Mouse (Mus musculus): ENCODE results near the gene Tanc1. TPM values are rescaled to one million over a fixed set of nuclear protein-coding genes. Genes with fewer than 3 reads are reported as not detected.

The Tanc1 gene
- polyA plus RNA-seq, 1 experiment from 2014 or later: 8.5 TPM

DNA sequence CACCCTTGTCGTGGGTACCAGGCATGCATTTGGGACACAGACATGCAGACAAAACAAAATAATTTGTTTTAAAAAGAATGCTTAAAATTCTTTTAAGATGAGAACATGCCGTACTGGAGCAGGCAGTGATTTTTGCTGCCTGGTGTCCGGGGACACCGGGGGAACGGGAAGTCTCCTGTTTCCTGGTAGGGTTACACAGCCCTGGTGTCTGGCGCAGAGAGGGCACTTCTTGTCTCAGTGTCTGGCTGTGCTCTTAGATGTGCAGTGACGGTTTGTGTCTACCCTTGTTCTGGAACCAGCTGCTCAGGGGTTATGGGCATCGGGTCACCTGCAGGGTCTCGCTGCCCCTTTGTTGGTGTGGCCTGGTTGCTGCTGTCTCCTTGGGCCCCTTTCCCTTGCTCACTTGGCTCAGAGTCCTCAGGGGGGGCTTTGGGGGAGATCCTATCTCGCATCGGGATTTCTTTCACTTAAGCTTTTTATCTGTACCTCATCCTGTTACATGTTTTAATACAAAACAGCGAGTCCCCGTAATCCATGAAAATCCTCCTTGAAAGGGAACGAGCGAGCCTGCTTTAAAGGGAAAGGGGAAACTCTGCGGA lies 187.2 kb downstream of the Tanc1 start:
- no peak for TF ChIP-seq CTCF (IDR thresholded peaks at IDR 0.05; ENCODE audit: low read depth)
- Histone ChIP-seq H3K4me3 (ENCODE audit: low read depth, low read length) (no peak overlapping the region), H3K4me1 (replicated peaks; ENCODE audit: control insufficient read depth, insufficient read depth, low read length) (no peaks in the 10 kb centered on the region), H3K27ac (ENCODE audit: low read depth, low read length) (no peak overlapping the region), H3K36me3 (ENCODE audit: control insufficient read depth, insufficient read depth) (peaks cover 73% of the 10 kb centered on the region), H3K27me3 (replicated peaks; ENCODE audit: control insufficient read depth, insufficient read depth, low read length) (no peaks in the 10 kb centered on the region), H3K9ac (ENCODE audit: low read depth, low read length) (no peak overlapping the region), H3K9me3 (ENCODE audit: control insufficient read depth) (no peaks in the 10 kb centered on the region), H3K4me2 (replicated peaks; ENCODE audit: low read depth) (no peak overlapping the region)
- no peak for ATAC-seq
- 84% methylated on average over 16 of the region's 16 CpGs for whole genome bisulfite sequencing

DNA sequence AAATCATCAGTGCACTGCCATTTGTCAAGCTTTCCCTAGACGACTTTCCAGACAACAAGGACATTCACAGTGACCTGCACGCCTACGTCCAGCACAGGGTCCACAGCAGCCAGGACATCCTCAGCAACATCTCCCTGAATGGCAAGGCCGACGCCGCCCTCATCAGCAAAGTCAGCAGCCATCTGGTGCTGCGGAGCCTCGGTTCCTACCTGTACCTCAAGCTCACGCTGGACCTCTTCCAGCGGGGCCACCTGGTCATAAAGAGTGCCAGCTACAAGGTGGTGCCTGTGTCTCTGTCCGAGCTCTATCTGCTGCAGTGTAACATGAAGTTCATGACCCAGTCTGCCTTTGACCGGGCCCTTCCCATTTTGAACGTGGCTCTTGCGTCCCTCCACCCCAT lies 187.7 kb downstream of the Tanc1 start:
- Histone ChIP-seq H3K27ac (ENCODE audit: low read depth, low read length) (no peak overlapping the region), H3K9ac (ENCODE audit: low read depth, low read length) (no peak overlapping the region), H3K36me3 (ENCODE audit: control insufficient read depth, insufficient read depth) (peaks cover 72% of the 10 kb centered on the region), H3K4me1 (replicated peaks; ENCODE audit: control insufficient read depth, insufficient read depth, low read length) (no peaks in the 10 kb centered on the region), H3K4me2 (replicated peaks; ENCODE audit: low read depth) (no peak overlapping the region), H3K27me3 (replicated peaks; ENCODE audit: control insufficient read depth, insufficient read depth, low read length) (no peaks in the 10 kb centered on the region), H3K9me3 (ENCODE audit: control insufficient read depth) (no peaks in the 10 kb centered on the region), H3K4me3 (ENCODE audit: low read depth, low read length) (no peak overlapping the region)
- TF ChIP-seq CTCF (IDR thresholded peaks at IDR 0.05; ENCODE audit: low read depth): no peak
- 85% methylated on average over 14 of the region's 14 CpGs for WGBS
- ATAC-seq: no peak

DNA sequence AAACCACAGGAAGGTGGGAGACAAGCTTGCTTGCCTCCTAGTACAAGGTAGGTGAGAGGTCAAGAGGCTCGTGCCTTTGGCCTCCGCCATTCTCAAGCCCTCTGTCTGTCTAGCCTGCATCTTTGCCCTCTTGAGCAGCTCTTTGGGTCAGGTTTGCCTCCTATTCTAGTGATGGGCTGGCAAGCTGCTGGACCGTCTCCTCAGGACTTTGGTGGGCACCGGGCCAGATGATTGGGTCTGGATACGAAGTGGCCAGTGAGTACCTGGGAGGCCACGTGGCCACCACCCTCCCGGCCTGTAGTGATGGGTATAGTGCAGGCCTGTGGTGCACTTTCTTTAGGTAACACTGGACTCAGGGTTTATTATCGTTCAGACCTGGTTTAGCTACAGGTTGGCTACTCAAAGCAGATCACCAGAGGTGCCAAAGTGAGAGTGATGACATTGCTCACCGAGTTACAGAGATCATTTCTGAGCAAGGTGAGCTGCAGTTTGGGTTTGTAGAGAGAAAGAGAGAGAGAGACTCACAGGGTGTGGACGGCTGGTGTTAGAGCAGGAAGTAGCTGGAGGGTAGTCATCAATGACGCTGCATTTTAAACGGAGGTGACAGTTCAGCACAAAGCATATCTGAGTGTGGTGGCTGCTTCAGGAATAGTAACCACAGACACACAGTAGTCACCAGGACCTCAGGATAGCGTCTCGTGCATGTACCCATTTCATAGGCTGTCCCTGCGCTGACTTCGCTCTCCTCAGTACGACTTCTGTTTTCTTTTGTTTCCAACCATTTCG lies 188.8 kb downstream of the Tanc1 start:
- Histone ChIP-seq H3K9ac (ENCODE audit: low read depth, low read length) (no peak overlapping the region), H3K36me3 (ENCODE audit: control insufficient read depth, insufficient read depth) (peaks cover 69% of the 10 kb centered on the region), H3K27me3 (replicated peaks; ENCODE audit: control insufficient read depth, insufficient read depth, low read length) (no peaks in the 10 kb centered on the region), H3K27ac (ENCODE audit: low read depth, low read length) (no peak overlapping the region), H3K4me2 (replicated peaks; ENCODE audit: low read depth) (no peak overlapping the region), H3K9me3 (ENCODE audit: control insufficient read depth) (no peaks in the 10 kb centered on the region), H3K4me3 (ENCODE audit: low read depth, low read length) (no peak overlapping the region), H3K4me1 (replicated peaks; ENCODE audit: control insufficient read depth, insufficient read depth, low read length) (no peaks in the 10 kb centered on the region)
- TF ChIP-seq CTCF (IDR thresholded peaks at IDR 0.05; ENCODE audit: low read depth): no peak
- no peak for ATAC-seq
- WGBS: 93% methylated on average over 18 of the region's 18 CpGs

DNA sequence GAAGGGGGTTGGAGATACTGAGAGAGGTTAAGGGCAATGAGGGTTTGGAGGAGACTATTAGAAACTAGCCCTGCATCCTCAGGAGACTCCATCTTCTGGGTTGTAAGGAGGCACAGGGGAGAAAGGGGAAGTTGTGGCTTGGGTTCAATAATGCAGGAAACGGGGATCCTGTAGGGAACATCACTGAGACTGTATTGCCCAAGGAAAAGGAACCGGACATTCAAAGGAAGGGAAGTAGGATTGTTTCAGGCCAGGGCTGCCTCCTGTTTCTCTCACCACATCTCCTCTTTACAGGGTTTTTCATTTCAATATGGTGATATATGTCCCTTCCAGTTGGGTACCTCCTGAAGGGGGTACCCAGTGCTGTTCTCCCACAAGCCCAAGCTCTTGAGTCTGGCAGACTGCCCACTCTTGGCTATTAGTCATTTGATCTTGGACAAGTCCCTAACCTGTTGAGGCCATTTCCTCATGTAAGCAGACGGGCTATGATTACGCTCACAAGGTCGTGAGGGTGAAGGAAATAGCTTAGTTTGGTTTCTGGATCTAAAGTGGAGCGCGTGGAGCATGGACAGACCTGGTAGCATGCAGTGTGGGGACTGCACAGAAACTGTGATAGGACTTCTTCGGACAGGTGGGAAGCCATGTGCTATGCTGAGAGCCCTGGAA lies 191.0 kb downstream of the Tanc1 start:
- no peak overlapping the region for H3K9ac ChIP-seq (ENCODE audit: low read depth, low read length)
- no peak for ATAC-seq
- H3K9me3 ChIP-seq (ENCODE audit: control insufficient read depth): no peaks in the 10 kb centered on the region
- no peak overlapping the region for H3K4me3 ChIP-seq (ENCODE audit: low read depth, low read length)
- H3K36me3 ChIP-seq (ENCODE audit: control insufficient read depth, insufficient read depth): peaks cover 80% of the 10 kb centered on the region
- WGBS: 76% methylated on average over 8 of the region's 8 CpGs
- no peaks in the 10 kb centered on the region for H3K27me3 ChIP-seq (replicated peaks; ENCODE audit: control insufficient read depth, insufficient read depth, low read length)
- no peak for TF ChIP-seq CTCF (IDR thresholded peaks at IDR 0.05; ENCODE audit: low read depth)
- no peaks in the 10 kb centered on the region for H3K4me1 ChIP-seq (replicated peaks; ENCODE audit: control insufficient read depth, insufficient read depth, low read length)
- no peak overlapping the region for H3K4me2 ChIP-seq (replicated peaks; ENCODE audit: low read depth)
- no peak overlapping the region; the same call in 1 of the 2 replicates for H3K27ac ChIP-seq (ENCODE audit: low read depth, low read length)

DNA sequence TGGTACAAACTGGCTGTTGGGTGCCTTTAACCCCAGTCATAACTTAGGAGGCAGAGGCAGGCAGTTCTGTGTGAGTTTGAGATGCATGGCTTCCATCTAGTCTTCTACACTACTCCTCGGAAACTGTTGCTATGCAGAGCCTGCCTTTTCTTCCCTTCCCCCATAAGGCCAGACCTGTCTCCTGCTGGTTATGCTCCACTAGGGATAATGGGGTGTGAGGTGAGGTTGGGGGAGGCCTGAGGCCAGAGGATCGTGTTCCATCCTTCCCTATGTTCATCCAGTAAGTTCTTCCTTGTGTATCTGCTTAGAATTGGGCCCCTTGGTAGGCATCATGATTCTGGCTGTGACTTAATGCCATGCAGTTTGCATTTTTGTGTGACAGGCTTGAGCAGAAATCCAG lies 193.8 kb downstream of the Tanc1 start:
- no peaks in the 10 kb centered on the region for H3K4me1 ChIP-seq (replicated peaks; ENCODE audit: control insufficient read depth, insufficient read depth, low read length)
- H3K9me3 ChIP-seq (ENCODE audit: control insufficient read depth): no peaks in the 10 kb centered on the region
- no peak overlapping the region for H3K27ac ChIP-seq (ENCODE audit: low read depth, low read length)
- H3K9ac ChIP-seq (ENCODE audit: low read depth, low read length): no peak overlapping the region
- ATAC-seq: no peak
- 80% methylated on average over 2 of the region's 2 CpGs for WGBS
- H3K27me3 ChIP-seq (replicated peaks; ENCODE audit: control insufficient read depth, insufficient read depth, low read length): no peaks in the 10 kb centered on the region
- H3K36me3 ChIP-seq (ENCODE audit: control insufficient read depth, insufficient read depth): peaks cover 76% of the 10 kb centered on the region
- TF ChIP-seq CTCF (IDR thresholded peaks at IDR 0.05; ENCODE audit: low read depth): no peak
- no peak overlapping the region for H3K4me3 ChIP-seq (ENCODE audit: low read depth, low read length)
- no peak overlapping the region for H3K4me2 ChIP-seq (replicated peaks; ENCODE audit: low read depth)

DNA sequence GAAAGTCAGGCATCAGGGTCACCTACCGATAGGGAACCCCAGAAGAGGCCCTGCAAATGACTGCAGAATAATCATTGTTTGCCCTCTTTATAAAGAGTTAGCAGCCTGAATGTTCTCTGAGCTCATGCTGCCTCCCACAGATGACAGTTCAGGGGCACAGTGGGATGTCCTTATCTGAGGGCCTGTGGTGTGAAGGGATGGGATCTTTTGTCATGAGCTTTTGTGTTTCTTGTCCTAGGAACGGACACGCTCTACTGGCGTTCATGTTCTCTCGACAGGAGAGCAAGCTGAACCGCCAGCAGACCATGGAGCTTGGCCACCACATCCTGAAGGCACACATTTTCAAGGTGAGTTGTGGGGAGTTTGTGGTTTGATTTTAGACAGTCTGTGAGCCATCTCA lies 194.2 kb downstream of the Tanc1 start:
- no peak overlapping the region for H3K27ac ChIP-seq (ENCODE audit: low read depth, low read length)
- H3K36me3 ChIP-seq (ENCODE audit: control insufficient read depth, insufficient read depth): peaks cover 76% of the 10 kb centered on the region
- no peak overlapping the region for H3K4me3 ChIP-seq (ENCODE audit: low read depth, low read length)
- no peak for ATAC-seq
- H3K4me1 ChIP-seq (replicated peaks; ENCODE audit: control insufficient read depth, insufficient read depth, low read length): no peaks in the 10 kb centered on the region
- 85% methylated on average over 6 of the region's 6 CpGs for WGBS
- H3K27me3 ChIP-seq (replicated peaks; ENCODE audit: control insufficient read depth, insufficient read depth, low read length): no peaks in the 10 kb centered on the region
- H3K4me2 ChIP-seq (replicated peaks; ENCODE audit: low read depth): no peak overlapping the region
- no peaks in the 10 kb centered on the region for H3K9me3 ChIP-seq (ENCODE audit: control insufficient read depth)
- TF ChIP-seq CTCF (IDR thresholded peaks at IDR 0.05; ENCODE audit: low read depth): no peak
- H3K9ac ChIP-seq (ENCODE audit: low read depth, low read length): no peak overlapping the region

Measured in intestine, postnatal 0 days (tissue).